Mouse (Mus musculus): ENCODE measurements around the gene Pstpip1. TPM values are rescaled to one million over a fixed set of nuclear protein-coding genes. Genes with fewer than 3 reads are reported as not detected.

Gene Pstpip1
- total and polyA plus RNA-seq, 2 experiments from 2014 or later, result 0.44 to 0.70 TPM

GRCm38 (mm10) chr9:56131813-56132525 is 42.2 kb downstream of the Pstpip1 start:
- no peak overlapping the region for H3K27ac ChIP-seq (ENCODE audit: low read depth, low read length)
- H3K27me3 ChIP-seq (ENCODE audit: insufficient read depth, low read length), result no peaks in the 10 kb centered on the region
- H3K9me3 ChIP-seq (ENCODE audit: low read length), result no peaks in the 10 kb centered on the region
- ATAC-seq (ENCODE audit: low FRiP score), result no peak
- 87% methylated on average over 10 of the region's 10 CpGs for WGBS
- H3K9ac ChIP-seq (replicated peaks; ENCODE audit: low read length, poor library complexity, severe bottlenecking), result no peak overlapping the region
- H3K36me3 ChIP-seq (ENCODE audit: insufficient read depth, low read length), result peaks cover 66% of the 10 kb centered on the region
- H3K4me3 ChIP-seq (ENCODE audit: low read depth, low read length), result no peak overlapping the region
- TF ChIP-seq CTCF (IDR thresholded peaks at IDR 0.05), result no peak
- DNase-seq (ENCODE audit: low spot score), result no peak
- H3K4me2 ChIP-seq (ENCODE audit: low read depth, low read length, poor library complexity, severe bottlenecking), result no peak overlapping the region
- no peaks in the 10 kb centered on the region for H3K4me1 ChIP-seq (ENCODE audit: insufficient read depth, low read length)

GRCm38 (mm10) chr9:56133970-56134369 is 44.2 kb downstream of the Pstpip1 start:
- Histone ChIP-seq H3K27ac (ENCODE audit: low read depth, low read length) (no peak overlapping the region), H3K36me3 (ENCODE audit: insufficient read depth, low read length) (peaks cover 59% of the 10 kb centered on the region), H3K9me3 (ENCODE audit: low read length) (no peaks in the 10 kb centered on the region), H3K27me3 (ENCODE audit: insufficient read depth, low read length) (no peaks in the 10 kb centered on the region), H3K9ac (replicated peaks; ENCODE audit: low read length, poor library complexity, severe bottlenecking) (no peak overlapping the region), H3K4me1 (ENCODE audit: insufficient read depth, low read length) (no peaks in the 10 kb centered on the region), H3K4me3 (ENCODE audit: low read depth, low read length) (no peak overlapping the region), H3K4me2 (ENCODE audit: low read depth, low read length, poor library complexity, severe bottlenecking) (no peak overlapping the region)
- DNase-seq (ENCODE audit: low spot score), result no peak
- no peak for TF ChIP-seq CTCF (IDR thresholded peaks at IDR 0.05)
- WGBS, result 87% methylated on average over 5 of the region's 5 CpGs
- no peak for ATAC-seq (ENCODE audit: low FRiP score)

GRCm38 (mm10) chr9:56134614-56135013 is 44.9 kb downstream of the Pstpip1 start:
- Histone ChIP-seq H3K36me3 (ENCODE audit: insufficient read depth, low read length) (peaks cover 56% of the 10 kb centered on the region), H3K4me3 (ENCODE audit: low read depth, low read length) (no peak overlapping the region), H3K4me1 (ENCODE audit: insufficient read depth, low read length) (no peaks in the 10 kb centered on the region), H3K27me3 (ENCODE audit: insufficient read depth, low read length) (no peaks in the 10 kb centered on the region), H3K27ac (ENCODE audit: low read depth, low read length) (no peak overlapping the region), H3K9me3 (ENCODE audit: low read length) (no peaks in the 10 kb centered on the region), H3K9ac (replicated peaks; ENCODE audit: low read length, poor library complexity, severe bottlenecking) (no peak overlapping the region), H3K4me2 (ENCODE audit: low read depth, low read length, poor library complexity, severe bottlenecking) (no peak overlapping the region)
- 79% methylated on average over 4 of the region's 4 CpGs for WGBS
- no peak for TF ChIP-seq CTCF (IDR thresholded peaks at IDR 0.05)
- DNase-seq (ENCODE audit: low spot score) (no peak), ATAC-seq (ENCODE audit: low FRiP score) (no peak)

- DNase-seq (ENCODE audit: low spot score) (no peak), ATAC-seq (ENCODE audit: low FRiP score) (no peak)
- Histone ChIP-seq H3K9me3 (ENCODE audit: low read length) (no peaks in the 10 kb centered on the region), H3K4me2 (ENCODE audit: low read depth, low read length, poor library complexity, severe bottlenecking) (no peak overlapping the region), H3K27me3 (ENCODE audit: insufficient read depth, low read length) (no peaks in the 10 kb centered on the region), H3K27ac (ENCODE audit: low read depth, low read length) (no peak overlapping the region), H3K36me3 (ENCODE audit: insufficient read depth, low read length) (peaks cover 52% of the 10 kb centered on the region), H3K9ac (replicated peaks; ENCODE audit: low read length, poor library complexity, severe bottlenecking) (no peak overlapping the region), H3K4me3 (ENCODE audit: low read depth, low read length) (no peak overlapping the region), H3K4me1 (ENCODE audit: insufficient read depth, low read length) (no peaks in the 10 kb centered on the region)
- WGBS, result 89% methylated on average over 4 of the region's 4 CpGs
- TF ChIP-seq CTCF (IDR thresholded peaks at IDR 0.05), result no peak
Measured at GRCm38 (mm10) chr9:56135590-56136197, 45.9 kb downstream of the Pstpip1 start.

- Histone ChIP-seq H3K27me3 (ENCODE audit: insufficient read depth, low read length) (no peaks in the 10 kb centered on the region), H3K9me3 (ENCODE audit: low read length) (no peaks in the 10 kb centered on the region), H3K4me2 (ENCODE audit: low read depth, low read length, poor library complexity, severe bottlenecking) (no peak overlapping the region), H3K4me1 (ENCODE audit: insufficient read depth, low read length) (no peaks in the 10 kb centered on the region), H3K27ac (ENCODE audit: low read depth, low read length) (no peak overlapping the region), H3K4me3 (ENCODE audit: low read depth, low read length) (no peak overlapping the region), H3K9ac (replicated peaks; ENCODE audit: low read length, poor library complexity, severe bottlenecking) (no peak overlapping the region), H3K36me3 (ENCODE audit: insufficient read depth, low read length) (peaks cover 27% of the 10 kb centered on the region)
- ATAC-seq (ENCODE audit: low FRiP score), result no peak
- 92% methylated on average over 9 of the region's 9 CpGs for WGBS
- 0 out of 2 replicates have a peak, but pooled peaks have one; percentile 6 for TF ChIP-seq CTCF (IDR thresholded peaks at IDR 0.05)
- no peak for DNase-seq (ENCODE audit: low spot score)
Measured at GRCm38 (mm10) chr9:56141776-56142175, 52.0 kb downstream of the Pstpip1 start.

GRCm38 (mm10) chr9:56144366-56145003 is 54.7 kb downstream of the Pstpip1 start:
- H3K27ac ChIP-seq (ENCODE audit: low read depth, low read length), result no peak overlapping the region
- no peak overlapping the region for H3K4me3 ChIP-seq (ENCODE audit: low read depth, low read length)
- H3K4me2 ChIP-seq (ENCODE audit: low read depth, low read length, poor library complexity, severe bottlenecking), result no peak overlapping the region
- no peaks in the 10 kb centered on the region for H3K27me3 ChIP-seq (ENCODE audit: insufficient read depth, low read length)
- WGBS, result 91% methylated on average over 7 of the region's 7 CpGs
- no peaks in the 10 kb centered on the region for H3K9me3 ChIP-seq (ENCODE audit: low read length)
- ATAC-seq (ENCODE audit: low FRiP score) (no peak), DNase-seq (ENCODE audit: low spot score) (no peak)
- no peak overlapping the region for H3K9ac ChIP-seq (replicated peaks; ENCODE audit: low read length, poor library complexity, severe bottlenecking)
- no peak for TF ChIP-seq CTCF (IDR thresholded peaks at IDR 0.05)
- H3K4me1 ChIP-seq (ENCODE audit: insufficient read depth, low read length), result no peaks in the 10 kb centered on the region
- H3K36me3 ChIP-seq (ENCODE audit: insufficient read depth, low read length), result peaks cover 28% of the 10 kb centered on the region
